8 mouse cellular contexts compared by ENCODE assay signal in genomic region chr2:168694379-168695026, GRCm38 (mm10). TPM values are rescaled to one million over a fixed set of nuclear protein-coding genes. Genes with fewer than 3 reads are reported as not detected.
DNase-seq lines count a peak whose midpoint lies in the region; ATAC-seq and TF ChIP-seq lines count a peak whose summit lies in the region.

No protein-coding gene starts in this region.

- H3K36me3 ChIP-seq in kidney, adult 2 months (ENCODE audit: control insufficient read depth, insufficient read depth, low read length) = no peaks in the 10 kb centered on the region
- H3K36me3 ChIP-seq in embryonic facial prominence, embryonic 13.5 days = peaks cover 22% of the 10 kb centered on the region
- H3K36me3 ChIP-seq in kidney, postnatal 0 days (ENCODE audit: insufficient read depth, low read length) = no peaks in the 10 kb centered on the region
- H3K36me3 ChIP-seq in neural tube, embryonic 15.5 days = peaks cover 29% of the 10 kb centered on the region

- H3K9ac ChIP-seq in embryonic facial prominence, embryonic 13.5 days = no peak overlapping the region
- H3K9ac ChIP-seq in kidney, postnatal 0 days (ENCODE audit: low read depth, low read length) = 0 out of 2 replicates have a peak overlapping the region, but pooled peaks have one; percentile 18
- no peak overlapping the region for H3K9ac ChIP-seq in neural tube, embryonic 15.5 days (replicated peaks)

- no peak overlapping the region for H3K27ac ChIP-seq in kidney, adult 2 months (ENCODE audit: insufficient read depth, low read depth, low read length)
- H3K27ac ChIP-seq in embryonic facial prominence, embryonic 13.5 days = no peak overlapping the region; the same call in 1 of the 2 replicates
- H3K27ac ChIP-seq in kidney, postnatal 0 days = 0 out of 2 replicates have a peak overlapping the region, but pooled peaks have one; percentile 15
- 0 out of 2 replicates have a peak overlapping the region, but pooled peaks have one; percentile 33 for H3K27ac ChIP-seq in neural tube, embryonic 15.5 days (replicated peaks)

- peak overlapping the region; percentile 20; the same call in 1 of the 2 replicates for H3K4me2 ChIP-seq in embryonic facial prominence, embryonic 13.5 days
- peak overlapping the region; percentile 40 for H3K4me2 ChIP-seq in kidney, postnatal 0 days (ENCODE audit: low read length)
- no peak overlapping the region for H3K4me2 ChIP-seq in neural tube, embryonic 15.5 days

- H3K27me3 ChIP-seq in kidney, adult 2 months (replicated peaks; ENCODE audit: control insufficient read depth, insufficient read depth, low read length) = no peaks in the 10 kb centered on the region
- H3K27me3 ChIP-seq in embryonic facial prominence, embryonic 13.5 days = no peaks in the 10 kb centered on the region
- H3K27me3 ChIP-seq in kidney, postnatal 0 days (ENCODE audit: insufficient read depth, low read length) = no peaks in the 10 kb centered on the region
- no peaks in the 10 kb centered on the region for H3K27me3 ChIP-seq in neural tube, embryonic 15.5 days (replicated peaks)

- 0 out of 2 replicates have a peak, but pooled peaks cover 4% of the 10 kb centered on the region for H3K9me3 ChIP-seq in embryonic facial prominence, embryonic 13.5 days
- no peaks in the 10 kb centered on the region for H3K9me3 ChIP-seq in kidney, postnatal 0 days (replicated peaks; ENCODE audit: low read length)
- no peaks in the 10 kb centered on the region for H3K9me3 ChIP-seq in neural tube, embryonic 15.5 days (replicated peaks)

- ATAC-seq in embryonic facial prominence, embryonic 13.5 days (ENCODE audit: insufficient number of reproducible peaks, insufficient read depth, low FRiP score, low TSS enrichment, low read depth) = no peak
- ATAC-seq in kidney, postnatal 0 days (replicated peaks; ENCODE audit: low FRiP score, low read depth) = no peak
- ATAC-seq in neural tube, embryonic 15.5 days (ENCODE audit: low FRiP score) = no peak
- no peak for ATAC-seq in CD4-positive, CD25-positive, alpha-beta regulatory T cell, adult 4 months

- no peak for TF ChIP-seq CTCF in kidney, adult 2 months (conservative IDR thresholded peaks at IDR 0.05; ENCODE audit: insufficient read depth, insufficient read length, low read depth, low read length)
- no peak for TF ChIP-seq CTCF in kidney, postnatal 0 days (IDR thresholded peaks at IDR 0.05; ENCODE audit: low read depth)

- no peak for TF ChIP-seq POLR2A in kidney, adult 2 months (IDR thresholded peaks at IDR 0.05; ENCODE audit: low read depth, low read length)

- no peaks in the 10 kb centered on the region for H3K4me1 ChIP-seq in kidney, adult 2 months (ENCODE audit: control insufficient read depth, insufficient read depth, low read length)
- peaks cover 12% of the 10 kb centered on the region for H3K4me1 ChIP-seq in embryonic facial prominence, embryonic 13.5 days
- H3K4me1 ChIP-seq in kidney, postnatal 0 days (replicated peaks; ENCODE audit: insufficient read depth, low read length) = no peaks in the 10 kb centered on the region
- H3K4me1 ChIP-seq in neural tube, embryonic 15.5 days = peaks cover 10% of the 10 kb centered on the region; the same call in 1 of the 2 replicates

- WGBS in kidney, adult 2 months = 35% methylated on average over 27 of the region's 27 CpGs
- WGBS in embryonic facial prominence, embryonic 13.5 days = 8% methylated on average over 27 of the region's 27 CpGs
- 12% methylated on average over 27 of the region's 27 CpGs for WGBS in kidney, postnatal 0 days
- 7% methylated on average over 27 of the region's 27 CpGs for WGBS in neural tube, embryonic 15.5 days

- no peak overlapping the region for H3K4me3 ChIP-seq in kidney, adult 2 months (ENCODE audit: insufficient read depth, low read depth, low read length)
- H3K4me3 ChIP-seq in embryonic facial prominence, embryonic 13.5 days = no peak overlapping the region
- no peak overlapping the region for H3K4me3 ChIP-seq in kidney, postnatal 0 days (replicated peaks; ENCODE audit: low read depth, low read length)
- H3K4me3 ChIP-seq in neural tube, embryonic 15.5 days (replicated peaks) = no peak overlapping the region

- DNase-seq in kidney, adult 2 months = peak; percentile 10
- no peak for DNase-seq in kidney, adult 8-10 months
- DNase-seq in kidney, postnatal 0 days (ENCODE audit: low spot score) = peak; percentile 53
- DNase-seq in spleen, adult 18-20 months = no peak
- no peak for DNase-seq in spleen, postnatal 10 days (ENCODE audit: low spot score in 2 of 2)

RNA-seq across cellular contexts. Expression of gene Atp9a, which starts 47.7 kb away (rescaled TPM):
- 56.0 and 59.8 TPM in 2 replicates for polyA plus RNA-seq in kidney, adult 2 months (2012; rRNA removed)
- 22.4 and 23.0 TPM in 2 replicates for polyA plus RNA-seq in embryonic facial prominence, embryonic 13.5 days (2015; fragmentation: Nextera tagmentation; extraction: Ambion mirVana)
- polyA plus RNA-seq in kidney, postnatal 0 days (2015; fragmentation: Nextera tagmentation; extraction: Ambion mirVana) = 14.2 and 15.0 TPM in 2 replicates
- polyA plus RNA-seq in neural tube, embryonic 15.5 days (2015; fragmentation: Nextera tagmentation; extraction: Ambion mirVana) = 81.2 and 143 TPM in 2 replicates
- 10 to 100 TPM in 1 of 2 experiments, 1 to 10 TPM in 1; 7.9 to 16.2 TPM for polyA plus RNA-seq in CD4-positive, CD25-positive, alpha-beta regulatory T cell, adult 4 months (2017; shearing (Covaris generic))

Comparison
In these comparisons a context has a peak if more than half of its experiments do, and no peak if none do; other contexts are left out.
1. DNase-seq: peak in kidney, adult 2 months (single experiment) and kidney, postnatal 0 days (single experiment); none in kidney, adult 8-10 months (0 of 2), spleen, adult 18-20 months (0 of 2) and spleen, postnatal 10 days (0 of 2).
2. H3K27ac ChIP-seq: peak in kidney, postnatal 0 days (single experiment) and neural tube, embryonic 15.5 days (single experiment); none in kidney, adult 2 months (single experiment) and embryonic facial prominence, embryonic 13.5 days (single experiment).